Mouse (Mus musculus): ENCODE measurements around the gene Spata25.
A peak's percentile ranks its signal among the peaks of the same experiment; 100 is the strongest.
"Not testable (repeated sequence)": the region's sequence is repeated elsewhere in the genome, so short reads cannot be mapped to it uniquely, and the experiment has no call there.

Spata25 gene

GRCm38 (mm10) chr2:164805332-164805718, 23.0 kb downstream of the Spata25 start:
- no peak for DNase-seq (ENCODE audit: low read depth, low spot score)

GRCm38 (mm10) chr2:164804533-164805331, 23.6 kb downstream of the Spata25 start, which contains the start of the genes Acot8 and Zswim3:
Gene Acot8, minus strand, starts transcription at chr2:164804882.
Gene Zswim3, plus strand, starts transcription at chr2:164805098.
- DNase-seq (ENCODE audit: low read depth, low spot score): peak; percentile 98

GRCm38 (mm10) chr2:164803921-164804313, 24.4 kb downstream of the Spata25 start:
- DNase-seq (ENCODE audit: low read depth, low spot score): no peak

- no peak for DNase-seq (ENCODE audit: low read depth, low spot score)
Measured at GRCm38 (mm10) chr2:164803201-164803920, 25.0 kb downstream of the Spata25 start.

GRCm38 (mm10) chr2:164800252-164801004, 27.9 kb downstream of the Spata25 start:
- no peak for DNase-seq (ENCODE audit: low read depth, low spot score)

- DNase-seq (ENCODE audit: low read depth, low spot score): not testable (repeated sequence)
Measured at GRCm38 (mm10) chr2:164798554-164798953, 29.8 kb downstream of the Spata25 start.

GRCm38 (mm10) chr2:164795868-164796267, 32.5 kb downstream of the Spata25 start:
- no peak for DNase-seq (ENCODE audit: low read depth, low spot score)

- peak; percentile 85 for DNase-seq (ENCODE audit: low read depth, low spot score)
Measured at GRCm38 (mm10) chr2:164794293-164794692, 34.0 kb downstream of the Spata25 start.

GRCm38 (mm10) chr2:164793772-164794171, 34.6 kb downstream of the Spata25 start:
- no peak for DNase-seq (ENCODE audit: low read depth, low spot score)

- no peak for DNase-seq (ENCODE audit: low read depth, low spot score)
Measured at GRCm38 (mm10) chr2:164793236-164793635, 35.1 kb downstream of the Spata25 start.

GRCm38 (mm10) chr2:164792400-164793190, 35.7 kb downstream of the Spata25 start:
- DNase-seq (ENCODE audit: low read depth, low spot score): no peak

- DNase-seq (ENCODE audit: low read depth, low spot score): no peak
Measured at GRCm38 (mm10) chr2:164791841-164792261, 36.5 kb downstream of the Spata25 start.

GRCm38 (mm10) chr2:164790451-164790850, 37.9 kb downstream of the Spata25 start:
- no peak for DNase-seq (ENCODE audit: low read depth, low spot score)

GRCm38 (mm10) chr2:164788411-164788810, 39.9 kb downstream of the Spata25 start:
- no peak for DNase-seq (ENCODE audit: low read depth, low spot score)

GRCm38 (mm10) chr2:164787779-164788178, 40.6 kb downstream of the Spata25 start:
- DNase-seq (ENCODE audit: low read depth, low spot score): no peak

GRCm38 (mm10) chr2:164787032-164787431, 41.3 kb downstream of the Spata25 start:
- no peak for DNase-seq (ENCODE audit: low read depth, low spot score)

GRCm38 (mm10) chr2:164786388-164786885, 41.9 kb downstream of the Spata25 start:
- DNase-seq (ENCODE audit: low read depth, low spot score): no peak

- peak; percentile 96 for DNase-seq (ENCODE audit: low read depth, low spot score)
Measured at GRCm38 (mm10) chr2:164785481-164786387, 42.6 kb downstream of the Spata25 start, which contains the start of gene Snx21. Gene Snx21, plus strand, starts transcription at chr2:164785823.

- DNase-seq (ENCODE audit: low read depth, low spot score): no peak
Measured at GRCm38 (mm10) chr2:164784869-164785420, 43.4 kb downstream of the Spata25 start.
